Mouse (Mus musculus): ENCODE data around the gene Plpp7.
A peak's percentile ranks its signal among the peaks of the same experiment; 100 is the strongest.

Gene Plpp7

GRCm38 (mm10) chr2:32142368-32142767, 47.0 kb downstream of the Plpp7 start:
- no peak for DNase-seq

GRCm38 (mm10) chr2:32144633-32145032, 49.3 kb downstream of the Plpp7 start:
- no peak for DNase-seq

- no peak for DNase-seq
Observed at GRCm38 (mm10) chr2:32146617-32147162, 51.4 kb downstream of the Plpp7 start.

GRCm38 (mm10) chr2:32150135-32150534, 54.8 kb downstream of the Plpp7 start:
- DNase-seq, result no peak

GRCm38 (mm10) chr2:32150562-32150923, 55.2 kb downstream of the Plpp7 start:
- DNase-seq, result no peak

- peak; percentile 62 for DNase-seq
Observed at GRCm38 (mm10) chr2:32150924-32151659, 55.8 kb downstream of the Plpp7 start, which contains the start of gene Prrc2b. TSS of gene Prrc2b (plus strand) at chr2:32151082.

GRCm38 (mm10) chr2:32151660-32152366, 56.5 kb downstream of the Plpp7 start:
- DNase-seq, result peak; percentile 49

GRCm38 (mm10) chr2:32152367-32153034, 57.2 kb downstream of the Plpp7 start:
- DNase-seq, result no peak

- no peak for DNase-seq
Observed at GRCm38 (mm10) chr2:32153041-32153790, 57.9 kb downstream of the Plpp7 start.

GRCm38 (mm10) chr2:32153791-32154119, 58.4 kb downstream of the Plpp7 start:
- no peak for DNase-seq

- DNase-seq, result no peak
Observed at GRCm38 (mm10) chr2:32154334-32154997, 59.1 kb downstream of the Plpp7 start.

- no peak for DNase-seq
Observed at GRCm38 (mm10) chr2:32154998-32155541, 59.7 kb downstream of the Plpp7 start.

GRCm38 (mm10) chr2:32155614-32156013, 60.3 kb downstream of the Plpp7 start:
- no peak for DNase-seq

- no peak for DNase-seq
Observed at GRCm38 (mm10) chr2:32156645-32157044, 61.3 kb downstream of the Plpp7 start.

GRCm38 (mm10) chr2:32157328-32157727, 62.0 kb downstream of the Plpp7 start:
- no peak for DNase-seq

- DNase-seq, result no peak
Observed at GRCm38 (mm10) chr2:32158616-32159239, 63.4 kb downstream of the Plpp7 start.
